Mouse (Mus musculus): Measurements from ENCODE around the gene Usp3.

Usp3 gene

DNA sequence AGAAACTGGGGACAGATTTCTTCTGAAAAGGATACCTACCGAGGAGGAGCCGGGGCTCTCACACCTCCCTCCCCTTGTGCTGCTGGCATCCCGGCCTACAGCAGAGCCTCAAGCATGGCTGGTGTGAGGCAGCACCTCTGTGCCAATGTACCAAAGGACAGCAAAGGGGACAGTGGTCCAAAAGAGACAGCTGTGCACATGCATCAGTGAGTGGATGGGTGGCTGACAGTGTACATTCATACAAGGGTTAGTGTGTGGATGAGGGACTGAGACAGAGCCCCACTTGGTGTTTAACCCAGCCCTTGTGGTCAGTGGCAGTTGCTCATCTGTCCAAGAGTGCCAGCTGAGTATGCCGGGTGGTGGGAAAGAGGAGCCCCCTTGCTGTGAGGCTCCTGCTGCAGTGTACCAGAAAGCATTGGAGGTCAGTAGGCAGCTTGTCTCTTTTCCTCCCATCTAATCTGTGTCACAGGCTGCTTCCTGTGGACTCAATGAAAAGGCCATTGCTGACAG is 84.0 kb downstream of the Usp3 start:
- no peak for DNase-seq (ENCODE audit: low spot score)

DNA sequence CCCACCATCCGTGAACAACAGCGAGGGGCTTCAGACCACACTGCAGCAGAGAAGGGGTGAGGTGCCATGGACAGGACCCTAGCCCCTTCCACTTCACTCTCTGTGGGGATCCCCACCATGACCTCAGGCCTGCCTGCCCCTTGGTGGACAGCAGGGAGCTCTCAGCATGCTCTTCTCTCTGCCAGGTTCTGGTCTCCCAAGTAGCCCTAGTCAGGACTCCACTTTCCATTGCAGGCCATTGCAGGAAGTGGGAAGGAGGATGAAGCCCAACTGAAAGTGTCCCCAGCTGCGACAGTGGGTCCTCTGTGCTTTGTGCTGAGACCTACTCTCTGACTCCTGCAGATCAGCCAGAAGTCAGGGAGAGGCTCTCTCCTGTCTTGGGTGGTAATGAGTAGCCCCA is 85.3 kb downstream of the Usp3 start:
- DNase-seq (ENCODE audit: low spot score): no peak

DNA sequence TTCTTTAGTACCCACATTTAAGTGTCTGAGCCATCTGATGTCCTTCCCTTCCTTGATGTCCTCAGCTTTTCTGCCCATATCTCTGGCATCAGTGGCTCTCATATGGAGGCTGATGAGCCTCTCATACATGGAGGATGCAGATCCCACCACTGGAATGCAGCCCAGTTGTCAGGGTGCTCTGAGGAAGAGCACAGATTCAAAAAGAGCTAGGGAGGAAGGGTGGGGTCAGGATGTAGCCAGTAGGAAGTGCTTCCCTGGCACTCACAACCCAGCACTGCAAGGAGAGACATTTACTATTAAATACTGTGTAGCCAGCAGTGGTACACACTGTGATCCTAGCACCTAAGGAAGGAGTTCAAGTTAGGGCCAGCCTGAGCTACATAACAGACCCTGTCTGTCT is 86.5 kb downstream of the Usp3 start:
- DNase-seq (ENCODE audit: low spot score): no peak

DNA sequence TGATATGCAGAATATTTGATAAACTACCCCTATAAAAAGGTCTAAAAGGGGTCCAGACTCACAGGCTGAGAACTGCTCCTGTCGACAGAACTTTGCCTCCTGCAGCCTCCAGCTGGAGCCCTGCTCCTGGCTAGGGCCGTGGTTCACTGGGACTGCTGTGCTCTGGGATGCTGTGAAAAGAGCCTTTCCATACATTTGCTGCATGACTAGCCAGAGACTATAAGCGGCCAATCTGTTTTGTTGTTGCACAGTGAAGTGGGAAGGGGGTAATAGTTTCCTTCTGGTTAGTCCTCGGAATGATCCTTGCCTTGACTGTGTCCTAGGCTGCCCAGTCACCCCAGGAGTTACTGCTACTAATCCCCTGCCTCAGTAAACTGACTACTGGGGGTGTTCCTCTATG is 86.9 kb downstream of the Usp3 start:
- no peak for DNase-seq (ENCODE audit: low spot score)

DNA sequence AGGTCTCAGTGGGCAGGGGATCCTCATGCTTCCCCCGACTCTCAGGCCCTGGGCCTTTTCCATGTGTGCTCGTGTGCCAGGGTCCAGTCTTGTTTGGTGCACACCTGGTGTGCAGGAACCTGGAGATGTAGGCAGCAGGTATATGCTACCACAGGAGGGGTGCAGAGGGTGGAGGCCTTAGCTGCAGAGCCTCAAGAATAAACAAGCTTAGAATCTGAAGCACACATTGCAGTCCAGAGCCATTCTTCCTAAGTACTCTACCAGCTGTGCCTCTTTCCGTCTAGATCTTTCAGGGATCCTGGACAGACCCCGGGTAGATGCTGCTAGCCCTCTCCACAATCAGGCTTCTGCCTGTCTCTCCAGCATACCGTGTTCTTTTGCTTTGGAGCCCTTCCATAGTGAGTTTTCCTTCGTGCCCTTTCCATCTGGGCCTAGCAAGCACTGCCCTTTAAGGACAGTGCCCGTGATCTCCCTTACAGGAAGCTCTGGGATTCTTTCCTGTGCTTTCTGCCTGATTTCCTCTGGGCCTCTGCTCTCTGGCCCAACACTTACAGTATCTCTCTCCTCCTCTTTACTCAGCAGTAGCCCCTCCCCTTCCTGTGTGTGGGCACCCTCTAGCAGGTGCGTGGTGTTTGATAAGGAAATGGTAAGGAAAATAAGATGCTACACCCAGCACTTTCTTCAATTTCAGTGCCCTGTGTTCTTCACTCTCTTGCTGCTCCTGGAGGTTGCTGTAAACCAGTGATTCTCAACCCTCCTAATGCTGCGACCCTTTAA is 87.6 kb downstream of the Usp3 start:
- DNase-seq (ENCODE audit: low spot score): no peak

DNA sequence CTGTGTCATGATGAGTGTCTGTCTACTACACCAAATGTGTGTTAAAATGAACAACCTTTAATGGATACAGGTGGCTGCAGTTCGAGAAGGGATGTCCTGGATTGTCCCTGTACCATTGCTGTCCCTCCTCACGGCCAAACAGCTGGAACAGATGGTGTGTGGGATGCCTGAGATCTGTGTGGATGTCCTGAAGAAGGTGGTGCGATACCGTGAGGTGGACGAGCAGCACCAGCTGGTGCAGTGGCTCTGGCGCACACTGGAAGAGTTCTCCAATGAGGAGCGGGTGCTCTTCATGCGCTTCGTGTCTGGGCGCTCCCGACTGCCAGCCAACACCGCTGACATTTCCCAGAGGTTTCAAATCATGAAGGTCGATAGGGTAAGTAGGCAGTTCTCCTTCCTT is 88.4 kb downstream of the Usp3 start:
- DNase-seq (ENCODE audit: low spot score): no peak

DNA sequence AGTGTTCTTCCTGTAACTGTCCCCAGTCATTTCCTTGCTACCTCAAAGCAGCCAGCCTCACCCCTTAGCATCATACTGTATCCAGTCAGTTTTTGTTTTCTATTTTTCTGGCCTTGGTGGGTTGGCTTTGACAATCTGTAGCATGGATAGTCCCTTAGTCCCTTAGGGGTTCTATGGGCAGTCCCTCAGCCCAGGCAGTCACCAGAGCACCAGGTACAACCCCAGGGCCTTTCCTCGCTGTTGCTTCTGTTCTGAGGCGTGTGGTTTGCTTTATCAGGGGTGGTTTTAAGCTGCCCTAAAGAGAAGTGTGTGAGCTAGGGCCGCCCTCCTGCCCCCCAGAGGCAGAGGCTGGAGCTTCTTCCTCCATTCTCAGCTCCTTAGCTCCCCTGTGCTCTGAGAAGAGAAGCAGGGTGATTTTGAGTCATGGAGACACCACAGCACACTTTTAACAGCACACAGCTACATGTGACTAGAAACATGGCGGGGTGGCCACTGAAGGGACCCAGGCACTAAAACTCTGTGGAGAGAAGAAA is 89.0 kb downstream of the Usp3 start:
- DNase-seq (ENCODE audit: low spot score): no peak

DNA sequence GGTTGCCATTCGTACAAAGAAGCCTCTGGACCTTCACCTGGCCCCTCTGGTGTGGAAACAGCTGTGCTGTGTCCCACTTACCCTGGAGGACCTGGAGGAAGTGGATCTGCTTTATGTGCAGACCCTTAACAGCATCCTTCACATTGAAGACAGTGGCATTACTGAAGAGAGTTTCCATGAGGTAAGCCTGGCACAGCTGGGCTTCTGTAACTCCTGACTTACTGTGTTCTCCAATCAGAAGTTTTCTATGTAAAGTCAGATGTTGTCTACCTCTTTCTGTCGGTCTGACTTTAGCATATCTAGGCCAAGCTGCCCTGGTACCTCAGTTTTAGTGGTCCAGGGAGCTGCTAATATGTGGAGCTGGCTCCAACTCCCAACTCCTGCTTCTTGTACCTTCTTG is 91.7 kb downstream of the Usp3 start:
- no peak for DNase-seq (ENCODE audit: low spot score)

DNA sequence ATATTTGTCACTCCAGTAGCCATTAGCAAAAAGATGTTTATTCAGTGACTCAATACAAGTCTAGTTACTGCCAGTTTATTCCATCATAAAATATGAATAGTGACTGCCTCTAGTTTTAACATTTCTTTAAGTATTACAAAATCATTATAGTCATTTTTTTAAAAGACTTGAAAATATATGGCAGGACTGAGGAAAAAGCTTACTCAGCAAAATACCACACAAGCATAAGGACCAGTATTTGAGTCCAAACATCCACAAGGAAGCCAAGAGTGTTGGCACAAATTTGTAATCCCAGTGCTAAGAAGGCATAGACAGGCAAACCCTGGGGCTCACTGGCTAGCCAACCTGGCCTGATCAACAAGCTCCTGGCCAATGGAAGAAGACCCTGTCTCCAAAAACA is 99.0 kb downstream of the Usp3 start:
- no peak for DNase-seq (ENCODE audit: low spot score)

DNA sequence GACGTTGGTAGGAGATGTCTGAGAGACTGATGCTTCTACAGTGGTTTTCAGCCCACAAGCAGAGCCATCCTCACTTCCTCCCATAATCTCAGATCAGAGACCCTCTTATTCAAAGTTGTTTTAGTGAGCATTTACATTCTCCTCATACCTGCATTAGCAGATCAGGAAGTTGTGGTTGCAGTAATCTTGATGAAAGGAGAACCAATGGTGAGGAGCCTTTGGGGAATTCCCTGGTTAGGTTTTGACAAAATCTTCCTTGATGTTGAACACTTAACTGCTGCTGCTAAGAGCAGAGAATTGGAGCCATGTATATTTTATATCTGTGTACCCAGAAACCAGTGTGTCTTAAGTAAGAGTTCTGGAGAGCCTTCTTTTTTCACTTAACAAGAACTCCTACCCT is 100.6 kb downstream of the Usp3 start:
- DNase-seq (ENCODE audit: low spot score): no peak

DNA sequence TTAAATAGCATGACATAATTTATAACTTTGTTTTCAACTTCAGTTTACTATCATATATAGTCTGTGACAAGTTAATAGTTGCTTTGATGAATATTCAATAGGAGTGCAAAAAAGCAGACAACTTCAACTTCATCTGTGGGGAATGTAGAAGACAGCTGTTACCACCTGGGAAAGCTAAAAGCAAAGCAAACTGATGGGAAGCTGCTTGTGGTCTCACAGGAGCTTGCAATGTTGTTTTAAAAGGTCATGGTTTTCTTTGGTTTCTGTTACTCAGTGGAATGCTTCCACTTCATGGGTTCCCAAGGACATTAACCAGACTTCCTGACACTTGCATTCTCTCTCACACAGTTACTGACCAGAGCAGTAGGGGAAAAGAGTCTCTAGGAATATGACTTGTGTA is 104.2 kb downstream of the Usp3 start:
- no peak for DNase-seq (ENCODE audit: low spot score)

DNA sequence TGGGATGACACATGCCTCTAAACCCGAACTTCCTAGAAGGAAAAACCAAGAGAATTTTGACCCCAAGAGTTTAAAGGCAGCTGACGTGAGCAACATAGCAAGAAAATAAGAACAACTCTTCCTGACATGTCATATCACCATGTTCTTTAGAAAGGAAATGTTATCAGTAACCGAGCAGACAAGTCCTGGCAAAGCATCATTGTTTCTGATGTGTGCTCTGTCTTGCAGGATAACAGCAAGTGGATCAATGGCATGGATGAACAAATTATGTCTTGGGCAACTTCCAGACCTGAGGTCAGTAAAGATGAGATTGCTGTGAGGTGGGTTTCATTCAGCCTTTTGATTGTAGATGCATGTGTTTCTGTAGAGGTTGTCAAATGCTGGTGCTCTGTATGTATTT is 109.5 kb downstream of the Usp3 start:
- no peak for DNase-seq (ENCODE audit: low spot score)

DNA sequence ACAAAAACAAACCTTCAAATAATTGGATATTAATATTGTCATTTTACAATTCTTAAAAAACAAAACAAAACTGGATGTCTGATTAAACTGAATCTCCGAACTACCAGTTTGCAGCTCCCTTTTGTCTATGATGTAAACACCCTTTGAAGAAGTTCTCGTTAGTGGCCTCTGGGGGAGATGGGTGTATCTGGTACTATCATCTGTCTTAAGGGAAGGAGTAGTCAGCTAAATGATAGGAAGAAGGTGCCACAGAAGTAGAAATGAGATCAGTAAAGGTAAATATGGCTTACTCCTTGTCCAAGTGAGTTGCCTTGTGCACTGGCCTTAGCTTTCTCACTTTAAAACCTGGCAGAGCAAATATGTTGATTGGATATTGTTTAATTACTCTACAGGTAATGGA is 115.2 kb downstream of the Usp3 start:
- no peak for DNase-seq (ENCODE audit: low spot score)

DNA sequence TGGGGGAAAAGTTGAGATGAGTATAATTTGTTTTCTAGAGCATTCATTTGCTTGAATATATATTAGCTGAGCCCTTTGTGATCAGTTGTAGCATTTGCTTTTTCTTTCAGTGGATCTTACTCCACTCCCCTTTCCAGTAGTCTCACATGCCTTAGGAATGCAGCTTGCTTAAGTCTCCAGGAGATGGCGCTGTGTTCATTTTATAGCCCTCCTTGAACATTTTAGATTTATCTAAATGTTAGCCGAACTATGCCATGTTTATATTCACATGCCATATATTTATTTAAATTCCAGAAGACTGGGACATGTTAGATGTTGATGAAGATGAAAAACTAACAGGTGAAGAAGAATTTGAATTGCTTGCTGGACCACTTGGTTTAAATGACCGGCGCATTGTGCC is 127.9 kb downstream of the Usp3 start:
- DNase-seq (ENCODE audit: low spot score): no peak
